Mouse (Mus musculus) kidney, postnatal 0 days (tissue): ENCODE data around the gene Kcnh4. TPM values are rescaled to one million over a fixed set of nuclear protein-coding genes. Genes with fewer than 3 reads are reported as not detected.
A peak's percentile ranks its signal among the peaks of the same experiment; 100 is the strongest.

Experiments
- ATAC-seq: fragments of 200-750 bp; cut with Nextera tagmentation; replicated peaks from 2 replicates; pipeline ENCODE4 v1.8.0; 2017; ENCODE audit warnings: low read depth, moderate number of reproducible peaks, moderate TSS enrichment, moderate library complexity; ENCODE audit not compliant: low FRiP score
- DNase-seq: peaks from one replicate; pipeline ENCODE4 v3.0.0-alpha.2; 2016; ENCODE audit warnings: low spot score
- H3K27ac ChIP-seq: fragments of 300-500 bp; sonication (generic); 2 replicates; pipeline ENCODE4 v1.5.1; 2014; ENCODE audit warnings: mild to moderate bottlenecking
- H3K27me3 ChIP-seq: fragments of 300-500 bp; sonication (generic); 2 replicates; pipeline ENCODE4 v1.6.1; 2014; ENCODE audit warnings: low read length, mixed read lengths; ENCODE audit not compliant: insufficient read depth
- H3K36me3 ChIP-seq: fragments of 300-500 bp; sonication (generic); 2 replicates; pipeline ENCODE4 v1.6.1; 2014; ENCODE audit warnings: low read length, mixed read lengths; ENCODE audit not compliant: insufficient read depth
- H3K4me1 ChIP-seq: fragments of 300-500 bp; sonication (generic); replicated peaks from 2 replicates; pipeline ENCODE4 v1.6.1; 2014; ENCODE audit warnings: antibody characterized with exemption, low read length, mixed read lengths; ENCODE audit not compliant: insufficient read depth
- H3K4me2 ChIP-seq: fragments of 300-500 bp; sonication (generic); 2 replicates; pipeline ENCODE4 v1.6.1; 2014; ENCODE audit warnings: mild to moderate bottlenecking, low read length, moderate library complexity, mixed read lengths
- H3K4me3 ChIP-seq: fragments of 300-500 bp; sonication (generic); replicated peaks from 2 replicates; pipeline ENCODE4 v1.5.1; 2014; ENCODE audit warnings: low read depth, low read length
- H3K9ac ChIP-seq: fragments of 300-500 bp; sonication (generic); 2 replicates; pipeline ENCODE4 v1.6.1; 2014; ENCODE audit warnings: low read depth, low read length
- H3K9me3 ChIP-seq: fragments of 300-500 bp; sonication (generic); replicated peaks from 2 replicates; pipeline ENCODE4 v1.6.1; 2016; ENCODE audit warnings: low read length, inconsistent platforms, mixed read lengths
- CTCF ChIP-seq: IDR thresholded peaks from 2 replicates; pipeline ENCODE4 v1.5.1; 2016; ENCODE audit warnings: antibody characterized with exemption, low read depth, mild to moderate bottlenecking, moderate library complexity
- WGBS: fragments of 180-500 bp; shearing (Covaris S2); extraction: QIAGEN DNeasy Blood & Tissue Kit; methylation state at CpG from one replicate; pipeline ENCODE4 v1.1.7; 2014; 5-methylcytosine and 5-hydroxymethylcytosine counted together
- polyA plus RNA-seq: library from polyadenylated mRNA; unstranded; fragments of >200 nt; fragmentation: Nextera tagmentation; extraction: Ambion mirVana; gene quantifications from 2 replicates; pipeline ENCODE4 v1.2.1, GENCODE M21; 2015

The Kcnh4 gene
- polyA plus RNA-seq, 1 experiment from 2014 or later = not detected

- H3K4me2 ChIP-seq = no peak overlapping the region
- peak overlapping the region; percentile 36; the same call in 1 of the 2 replicates for H3K27ac ChIP-seq
- no peak for TF ChIP-seq CTCF
- H3K9me3 ChIP-seq = no peaks in the 10 kb centered on the region
- ATAC-seq (peak; percentile 81), DNase-seq (peak; percentile 29)
- no peaks in the 10 kb centered on the region for H3K27me3 ChIP-seq
- no peak overlapping the region for H3K4me3 ChIP-seq
- no peaks in the 10 kb centered on the region for H3K36me3 ChIP-seq
- no peak overlapping the region for H3K9ac ChIP-seq
- 77% methylated on average over 6 of the region's 6 CpGs for WGBS
- 0 out of 2 replicates have a peak, but pooled peaks cover under 1% of the 10 kb centered on the region for H3K4me1 ChIP-seq
Measured at GRCm38 (mm10) chr11:100730477-100731205, 29.1 kb downstream of the Kcnh4 start.

GRCm38 (mm10) chr11:100729976-100730375, 29.8 kb downstream of the Kcnh4 start:
- no peaks in the 10 kb centered on the region for H3K27me3 ChIP-seq
- ATAC-seq = no peak
- WGBS = 79% methylated on average over 4 of the region's 4 CpGs

GRCm38 (mm10) chr11:100728601-100729000, 31.1 kb downstream of the Kcnh4 start:
- Histone ChIP-seq H3K36me3 (no peaks in the 10 kb centered on the region), H3K9me3 (no peaks in the 10 kb centered on the region), H3K27ac (no peak overlapping the region), H3K4me1 (peaks cover 9% of the 10 kb centered on the region; the same call in 1 of the 2 replicates), H3K9ac (no peak overlapping the region), H3K4me3 (no peak overlapping the region), H3K27me3 (no peaks in the 10 kb centered on the region), H3K4me2 (no peak overlapping the region)
- no peak for ATAC-seq
- TF ChIP-seq CTCF = no peak
- DNase-seq = no peak
- WGBS = 77% methylated on average over 6 of the region's 6 CpGs

More at GRCm38 (mm10) chr11:100729976-100730375, 29.8 kb downstream of the Kcnh4 start:
- no peak overlapping the region for H3K4me3 ChIP-seq
- H3K4me2 ChIP-seq = no peak overlapping the region
- no peak overlapping the region for H3K9ac ChIP-seq
- H3K36me3 ChIP-seq = no peaks in the 10 kb centered on the region
- H3K27ac ChIP-seq = peak overlapping the region; percentile 36; the same call in 1 of the 2 replicates
- H3K9me3 ChIP-seq = no peaks in the 10 kb centered on the region
- H3K4me1 ChIP-seq = peaks cover 5% of the 10 kb centered on the region; the same call in 1 of the 2 replicates
- TF ChIP-seq CTCF = no peak
- no peak for DNase-seq

GRCm38 (mm10) chr11:100727201-100727600, 32.5 kb downstream of the Kcnh4 start:
- no peak overlapping the region for H3K4me2 ChIP-seq
- no peak overlapping the region for H3K9ac ChIP-seq
- no peaks in the 10 kb centered on the region for H3K36me3 ChIP-seq
- H3K27ac ChIP-seq = no peak overlapping the region
- no peaks in the 10 kb centered on the region for H3K9me3 ChIP-seq
- TF ChIP-seq CTCF = no peak
- H3K4me3 ChIP-seq = no peak overlapping the region
- DNase-seq (no peak), ATAC-seq (no peak; the same call in 1 of the 2 replicates)
- H3K4me1 ChIP-seq = peaks cover 9% of the 10 kb centered on the region; the same call in 1 of the 2 replicates
- WGBS = 79% methylated on average over 3 of the region's 3 CpGs
- H3K27me3 ChIP-seq = no peaks in the 10 kb centered on the region

GRCm38 (mm10) chr11:100724919-100725512, 34.7 kb downstream of the Kcnh4 start:
- TF ChIP-seq CTCF = no peak
- ATAC-seq = no peak
- H3K9ac ChIP-seq = no peak overlapping the region

GRCm38 (mm10) chr11:100722493-100723028, 37.2 kb downstream of the Kcnh4 start:
- Histone ChIP-seq H3K4me2 (no peak overlapping the region), H3K9ac (no peak overlapping the region), H3K36me3 (peaks cover 12% of the 10 kb centered on the region), H3K4me1 (peaks cover 15% of the 10 kb centered on the region; the same call in 1 of the 2 replicates), H3K27me3 (no peaks in the 10 kb centered on the region), H3K4me3 (no peak overlapping the region), H3K9me3 (no peaks in the 10 kb centered on the region), H3K27ac (peak overlapping the region; percentile 70)
- DNase-seq = no peak
- ATAC-seq = no peak
- WGBS = 39% methylated on average over 2 of the region's 2 CpGs
- TF ChIP-seq CTCF = no peak

More at GRCm38 (mm10) chr11:100724919-100725512, 34.7 kb downstream of the Kcnh4 start:
- WGBS = 34% methylated on average over 5 of the region's 5 CpGs
- H3K36me3 ChIP-seq = no peaks in the 10 kb centered on the region
- H3K27me3 ChIP-seq = no peaks in the 10 kb centered on the region
- no peak overlapping the region for H3K4me3 ChIP-seq
- peak; percentile 59 for DNase-seq
- H3K4me2 ChIP-seq = no peak overlapping the region
- H3K27ac ChIP-seq = peak overlapping the region; percentile 62
- no peaks in the 10 kb centered on the region for H3K9me3 ChIP-seq
- H3K4me1 ChIP-seq = peaks cover 15% of the 10 kb centered on the region; the same call in 1 of the 2 replicates
